Mouse (Mus musculus) cerebellum, postnatal 25 days (tissue): Measurements from ENCODE around the gene Tomm22.
A peak's percentile ranks its signal among the peaks of the same experiment; 100 is the strongest.

ENCODE experiments used
- DNase-seq, 2 experiments: peaks; one replicate each; pipeline ENCODE4 v3.0.0; 2021; ENCODE audit warnings: mixed read lengths in 2 of 2

Tomm22 gene

DNA sequence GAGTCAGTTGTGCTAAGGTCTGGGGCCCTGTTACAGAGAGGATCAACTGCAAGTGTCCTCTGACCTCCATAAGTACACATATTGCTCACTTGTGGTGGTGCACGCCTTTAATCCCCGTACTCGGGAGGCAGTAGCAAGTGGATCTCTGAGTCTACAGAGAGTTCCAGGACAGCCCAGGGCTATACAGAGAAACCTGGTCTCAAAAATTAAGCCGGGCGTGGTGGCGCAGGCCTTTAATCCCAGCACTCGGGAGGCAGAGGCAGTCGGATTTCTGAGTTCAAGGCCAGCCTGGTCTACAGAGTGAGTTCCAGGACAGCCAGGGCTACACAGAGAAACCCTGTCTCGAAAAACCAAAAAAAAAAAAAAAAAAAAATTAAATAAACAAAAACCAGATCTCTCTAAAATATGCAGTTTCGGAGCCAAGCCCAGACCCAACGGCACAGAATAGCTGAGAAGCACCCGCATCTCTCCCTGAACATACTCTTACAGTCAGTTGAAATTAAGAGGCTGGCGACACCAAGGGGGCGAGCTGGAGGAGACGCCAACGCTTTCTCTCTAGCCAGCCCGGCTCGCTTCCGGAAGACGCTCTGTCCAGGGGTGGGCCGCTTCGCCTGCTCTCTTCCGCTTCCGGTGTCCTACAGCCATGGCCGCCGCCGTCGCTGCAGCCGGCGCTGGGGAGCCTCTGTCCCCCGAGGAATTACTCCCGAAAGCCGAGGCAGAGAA is at the start of gene Tomm22:
Gene Tomm22 (plus strand): TSS at position 613 of the 723 bp plus-strand sequence.
- peak; percentile 89 to 93 for DNase-seq

- DNase-seq, result no peak
Measured at GRCm38 (mm10) chr15:79630471-79630870, 40.2 kb upstream of the Tomm22 start.

DNA sequence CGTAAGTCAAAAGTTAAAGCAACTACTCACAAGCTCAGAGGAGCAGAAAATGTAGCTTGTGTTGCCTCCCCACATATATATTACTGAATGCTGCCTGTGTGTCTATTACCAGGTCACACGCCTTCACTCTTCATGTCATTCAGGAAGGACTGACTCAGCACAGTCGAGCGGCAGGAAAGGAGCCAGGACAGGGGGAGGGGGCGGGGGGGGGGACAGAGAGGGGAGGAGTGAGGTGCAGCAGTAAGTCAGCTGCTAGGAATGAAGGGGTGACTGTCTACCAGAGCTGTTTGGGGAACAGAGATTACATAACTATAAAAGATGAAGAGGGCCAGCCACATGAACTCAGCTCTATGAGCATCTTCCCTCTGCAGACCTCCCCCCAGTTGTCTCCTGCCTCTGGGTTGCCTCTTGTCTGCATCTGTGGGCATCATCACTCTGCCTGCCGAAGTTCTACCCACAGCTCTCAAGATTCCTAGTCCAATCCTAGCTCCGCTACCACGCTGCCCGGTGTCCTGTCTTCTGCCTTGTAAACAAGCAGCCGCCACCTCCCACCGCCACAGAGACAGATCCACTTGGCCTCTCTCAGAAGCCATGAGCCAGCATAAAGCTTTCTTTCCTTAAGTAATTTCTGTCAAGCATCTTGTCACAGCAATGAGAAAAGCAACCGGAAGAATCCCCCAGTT is 29.4 kb upstream of the Tomm22 start:
- no peak for DNase-seq

GRCm38 (mm10) chr15:79645483-79645882 is 25.2 kb upstream of the Tomm22 start:
- no peak for DNase-seq

- DNase-seq, result no peak
Measured at GRCm38 (mm10) chr15:79648130-79648529, 22.5 kb upstream of the Tomm22 start.

DNA sequence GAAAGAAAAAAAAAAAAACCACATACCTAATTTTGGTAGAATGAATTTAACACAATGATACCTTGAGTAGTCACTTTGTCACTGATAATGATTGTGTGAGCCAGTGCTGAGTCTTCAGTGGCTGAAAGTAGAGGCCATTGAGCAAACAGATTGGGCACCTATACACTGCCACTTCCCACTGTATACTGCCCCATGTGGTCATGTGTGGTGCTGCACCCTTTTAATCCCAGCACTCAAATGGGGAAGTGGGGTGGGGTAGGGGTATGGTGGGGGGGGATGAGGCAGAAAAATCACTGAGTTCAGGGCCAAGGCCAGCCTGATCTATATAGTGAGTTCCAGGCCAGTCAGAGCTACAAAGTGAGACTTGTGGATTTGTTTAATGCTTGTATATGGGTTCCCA is 20.1 kb upstream of the Tomm22 start:
- DNase-seq, result peak; percentile 38 to 60

- DNase-seq, result peak in 1 of 2 experiments; percentile 36
Measured at GRCm38 (mm10) chr15:79651481-79651880, 19.2 kb upstream of the Tomm22 start.

DNA sequence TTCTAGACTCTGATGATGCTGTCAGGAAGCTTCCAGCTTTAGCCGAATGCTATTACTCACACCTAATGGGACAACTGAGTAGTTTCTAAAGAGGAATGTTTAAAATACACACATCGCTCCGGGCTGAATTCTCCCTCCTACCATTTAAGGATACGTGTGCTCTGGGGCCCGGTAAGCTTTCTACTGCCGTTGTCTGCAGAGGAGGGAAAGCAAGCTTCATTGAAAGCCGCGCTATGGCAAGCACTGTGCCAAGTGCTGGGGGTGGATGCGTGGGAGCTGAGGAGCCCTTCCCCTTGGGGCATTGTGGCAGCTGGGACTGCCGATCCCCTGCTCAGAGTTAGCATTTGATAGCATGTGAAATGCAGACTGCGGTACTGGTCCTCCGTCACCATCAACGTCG is 14.2 kb upstream of the Tomm22 start:
- no peak for DNase-seq

- peak; percentile 90 to 93 for DNase-seq
Measured at GRCm38 (mm10) chr15:79657837-79658530, 12.7 kb upstream of the Tomm22 start.

DNA sequence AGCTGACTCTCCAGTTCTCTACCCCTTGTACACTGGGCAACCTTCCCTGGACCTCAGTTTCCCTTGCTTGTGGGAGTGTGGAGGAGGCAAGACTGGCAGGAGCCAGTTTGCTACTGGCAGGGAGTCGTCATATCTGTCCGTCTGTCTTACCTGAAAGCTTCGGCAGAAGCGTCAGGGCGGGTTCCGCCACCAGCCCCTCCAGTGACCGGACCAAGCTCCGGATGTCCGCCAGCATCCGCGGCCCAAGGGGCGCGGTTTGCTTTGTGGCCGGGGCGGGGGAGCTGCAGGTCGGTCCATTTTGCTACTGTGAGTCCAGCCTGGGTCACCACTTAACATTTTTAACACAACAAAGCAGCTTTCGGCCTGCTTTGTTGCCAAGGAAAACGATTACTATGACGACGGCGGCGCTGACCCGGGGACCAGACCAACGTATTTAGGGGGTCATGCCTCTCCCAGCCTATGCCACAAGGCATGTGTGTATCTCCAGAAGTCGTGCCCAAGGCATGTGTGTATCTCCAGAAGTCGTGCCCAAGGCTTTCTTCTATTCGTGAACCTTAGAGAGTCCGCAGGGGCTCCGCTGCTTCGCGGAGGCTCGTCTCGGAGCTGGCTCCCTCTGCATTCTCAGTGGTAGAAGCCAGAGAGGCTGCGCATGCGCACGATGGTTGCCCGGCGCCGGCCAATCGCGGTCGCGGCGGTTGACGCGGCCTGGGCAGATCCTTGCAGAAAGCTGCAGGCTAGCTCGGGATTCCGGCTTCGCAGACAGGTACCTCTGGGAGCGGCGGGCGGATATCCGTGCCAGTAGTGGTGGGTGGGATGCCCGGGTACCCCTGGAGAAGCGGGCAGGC is 11.9 kb upstream of the Tomm22 start, which contains the start of the genes Fam227a and Cby1:
Gene Fam227a (minus strand): TSS at position 426 of the 845 bp plus-strand sequence.
Gene Cby1 (plus strand): TSS at position 669 of the 845 bp plus-strand sequence.
- peak; percentile 98 to 99 for DNase-seq

DNA sequence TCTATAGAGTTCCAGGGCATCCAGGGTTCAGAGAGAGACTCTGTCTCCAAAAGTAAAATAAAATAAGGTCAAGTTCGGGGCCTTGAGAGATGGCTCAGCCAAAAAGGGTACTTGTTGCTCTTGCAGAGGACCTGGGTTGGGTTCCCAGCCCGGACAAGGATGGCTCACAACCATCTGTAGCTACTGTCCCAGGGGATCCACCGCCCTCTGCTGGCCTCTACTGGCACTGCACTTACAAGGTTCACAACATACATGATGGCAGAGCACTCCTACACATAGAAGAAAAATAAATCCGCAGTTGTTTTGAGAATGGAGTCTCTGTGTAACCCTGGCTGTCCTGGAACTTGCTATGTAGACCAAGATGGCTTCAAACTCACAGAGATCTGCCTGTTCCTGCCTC is 8.8 kb upstream of the Tomm22 start:
- peak; percentile 38 to 62 for DNase-seq

GRCm38 (mm10) chr15:79664666-79665065 is 6.0 kb upstream of the Tomm22 start:
- no peak for DNase-seq

- DNase-seq, result no peak
Measured at GRCm38 (mm10) chr15:79669195-79669594, 1.5 kb upstream of the Tomm22 start.

GRCm38 (mm10) chr15:79670972-79671299 is 275 bp downstream of the Tomm22 start:
- DNase-seq, result no peak

DNA sequence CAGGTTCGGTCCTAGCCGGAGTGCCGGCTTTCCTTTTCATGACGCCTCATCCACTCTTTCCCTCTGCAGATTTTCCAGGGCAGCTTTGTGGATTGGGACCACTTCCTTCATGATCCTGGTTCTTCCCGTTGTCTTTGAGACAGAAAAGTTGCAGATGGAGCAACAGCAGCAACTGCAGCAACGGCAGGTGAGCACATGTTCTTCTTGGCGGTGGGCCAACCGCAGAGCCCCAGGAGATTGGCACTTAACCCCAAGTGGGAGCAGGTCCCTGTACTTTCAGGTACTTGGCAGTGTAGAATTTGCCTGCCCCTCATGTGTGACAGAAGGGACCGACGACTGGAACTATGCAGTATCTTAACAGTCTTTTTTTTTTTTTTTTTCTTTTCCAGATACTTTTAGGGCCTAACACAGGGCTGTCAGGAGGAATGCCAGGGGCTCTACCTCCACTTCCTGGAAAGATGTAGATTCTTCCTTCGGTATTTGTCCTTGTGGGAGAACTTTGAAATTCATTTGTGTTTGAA is 1.2 kb downstream of the Tomm22 start:
- DNase-seq, result peak in 1 of 2 experiments; percentile 45

DNA sequence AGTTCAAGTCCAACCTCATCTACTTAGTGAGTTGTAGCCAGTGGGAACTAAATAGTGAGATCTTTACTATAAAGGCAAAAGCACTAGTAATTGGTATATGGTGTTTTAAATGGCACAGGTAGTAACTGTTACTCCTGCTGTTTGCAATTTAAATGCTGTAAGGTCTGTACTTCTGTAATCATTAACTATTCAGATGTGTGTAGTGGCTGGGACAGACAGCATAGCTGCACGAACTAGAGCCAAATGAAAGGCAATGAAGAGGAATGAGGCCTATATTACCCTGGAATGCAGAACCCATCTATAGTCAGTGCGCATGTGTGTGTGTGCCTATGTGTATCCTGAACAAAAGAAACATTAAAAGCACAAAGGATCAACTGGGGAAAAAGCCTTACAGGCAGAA is 7.3 kb downstream of the Tomm22 start:
- DNase-seq, result no peak

DNA sequence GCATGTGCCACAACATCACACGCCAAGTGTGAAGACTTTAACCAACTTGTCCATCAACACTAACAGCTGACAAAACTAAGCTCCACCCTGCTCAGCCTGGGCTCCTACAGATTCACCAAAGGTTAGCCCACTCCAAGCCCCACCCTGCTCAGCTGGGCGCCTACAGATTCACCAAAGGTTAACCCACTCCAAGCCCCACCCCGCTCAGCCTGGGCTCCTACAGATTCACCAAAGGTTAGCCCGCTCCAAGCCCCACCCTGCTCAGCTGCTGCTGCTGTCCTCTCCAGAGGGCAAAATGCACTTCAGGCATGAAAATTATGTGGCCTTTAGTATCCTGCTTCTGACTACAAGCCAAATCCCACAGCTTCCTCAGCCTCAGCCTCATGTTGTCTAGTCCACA is 11.3 kb downstream of the Tomm22 start:
- no peak for DNase-seq

DNA sequence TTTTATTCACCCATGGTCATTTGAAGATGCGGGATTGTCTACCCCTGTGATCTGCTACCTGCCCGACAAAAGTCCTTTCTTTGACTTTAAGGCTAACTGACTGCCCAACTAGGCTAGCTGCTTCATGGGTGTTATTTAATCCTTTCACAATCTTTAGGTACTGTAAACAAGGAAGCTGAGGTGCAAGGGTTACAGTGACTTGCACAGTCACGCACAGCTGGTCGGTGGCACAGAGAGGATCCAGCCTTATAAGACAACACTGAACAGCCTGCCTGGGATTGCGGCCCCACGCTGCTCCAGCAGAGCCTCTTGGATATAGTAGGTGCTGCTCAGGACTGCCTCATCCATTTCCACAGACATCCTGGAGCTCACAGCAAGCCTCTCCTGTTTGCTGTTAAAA is 12.5 kb downstream of the Tomm22 start:
- DNase-seq, result no peak

DNA sequence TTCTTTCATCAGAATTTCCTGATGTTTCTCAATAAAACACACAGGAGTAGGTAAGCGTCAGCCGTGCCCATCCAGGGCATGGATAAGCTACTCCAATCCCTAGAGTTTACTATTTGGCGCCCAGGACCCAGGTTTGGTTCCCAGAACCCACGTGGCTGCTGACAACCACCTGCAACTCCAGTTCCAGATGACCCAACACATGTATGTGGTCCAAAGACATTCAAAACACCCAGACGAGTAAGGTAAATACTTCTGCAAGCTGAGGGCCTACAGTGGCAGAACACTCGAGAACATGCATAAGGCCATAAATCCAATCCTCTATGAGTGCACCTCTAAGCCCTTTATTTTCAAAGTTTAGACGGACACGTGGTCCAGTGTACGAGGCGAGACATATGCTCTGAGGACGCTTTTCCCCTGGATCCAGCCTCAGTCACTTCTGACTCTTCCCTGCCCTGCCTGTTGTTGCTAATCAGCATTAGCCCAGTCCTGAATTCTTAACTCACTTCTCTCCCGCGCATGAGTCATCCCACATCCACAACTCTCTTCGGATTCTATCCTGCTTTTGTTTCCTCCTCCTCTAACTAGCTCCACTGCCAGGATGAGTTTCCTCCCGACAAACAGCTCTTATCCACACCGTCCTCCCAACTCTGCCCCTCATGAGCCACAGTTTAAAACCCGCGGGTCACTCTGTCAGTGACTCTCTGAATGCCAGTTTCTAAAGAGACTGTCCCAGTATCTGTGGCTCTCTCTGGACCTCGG is 13.2 kb downstream of the Tomm22 start:
- DNase-seq, result no peak

GRCm38 (mm10) chr15:79684616-79685015 is 14.0 kb downstream of the Tomm22 start:
- peak; percentile 54 to 68 for DNase-seq

DNA sequence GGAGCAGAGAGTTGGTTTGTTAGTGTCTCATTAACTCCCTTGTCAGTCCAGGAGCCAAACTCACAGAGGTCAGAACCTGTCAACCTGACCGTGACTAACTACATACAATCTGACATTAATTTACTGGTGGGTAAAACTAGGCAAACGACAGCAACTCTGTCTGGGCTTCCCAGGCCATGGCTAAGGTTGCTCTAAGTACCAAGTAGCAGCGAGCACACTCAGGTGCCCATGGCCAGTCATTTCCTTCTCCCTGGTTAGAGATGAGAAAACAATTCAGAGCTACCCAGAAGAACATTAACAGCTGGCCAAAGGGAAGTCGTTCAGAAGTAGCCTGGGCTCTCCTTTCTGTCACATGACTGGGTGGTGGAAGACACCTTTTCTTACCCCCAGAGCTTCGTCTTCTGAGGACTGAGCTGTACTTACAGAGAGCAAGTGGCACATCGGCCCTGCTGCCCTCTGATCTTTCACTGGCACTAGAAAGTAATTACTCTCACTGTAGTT is 14.5 kb downstream of the Tomm22 start:
- DNase-seq, result no peak
